Mouse (Mus musculus) frontal cortex, postnatal 25 days (tissue): ENCODE measurements around the gene Nyap1.

Source experiments
- DNase-seq, 2 experiments: peaks; one replicate each; pipeline ENCODE4 v3.0.0; 2022; ENCODE audit warnings: low spot score in 2 of 2

Nyap1 gene

DNA sequence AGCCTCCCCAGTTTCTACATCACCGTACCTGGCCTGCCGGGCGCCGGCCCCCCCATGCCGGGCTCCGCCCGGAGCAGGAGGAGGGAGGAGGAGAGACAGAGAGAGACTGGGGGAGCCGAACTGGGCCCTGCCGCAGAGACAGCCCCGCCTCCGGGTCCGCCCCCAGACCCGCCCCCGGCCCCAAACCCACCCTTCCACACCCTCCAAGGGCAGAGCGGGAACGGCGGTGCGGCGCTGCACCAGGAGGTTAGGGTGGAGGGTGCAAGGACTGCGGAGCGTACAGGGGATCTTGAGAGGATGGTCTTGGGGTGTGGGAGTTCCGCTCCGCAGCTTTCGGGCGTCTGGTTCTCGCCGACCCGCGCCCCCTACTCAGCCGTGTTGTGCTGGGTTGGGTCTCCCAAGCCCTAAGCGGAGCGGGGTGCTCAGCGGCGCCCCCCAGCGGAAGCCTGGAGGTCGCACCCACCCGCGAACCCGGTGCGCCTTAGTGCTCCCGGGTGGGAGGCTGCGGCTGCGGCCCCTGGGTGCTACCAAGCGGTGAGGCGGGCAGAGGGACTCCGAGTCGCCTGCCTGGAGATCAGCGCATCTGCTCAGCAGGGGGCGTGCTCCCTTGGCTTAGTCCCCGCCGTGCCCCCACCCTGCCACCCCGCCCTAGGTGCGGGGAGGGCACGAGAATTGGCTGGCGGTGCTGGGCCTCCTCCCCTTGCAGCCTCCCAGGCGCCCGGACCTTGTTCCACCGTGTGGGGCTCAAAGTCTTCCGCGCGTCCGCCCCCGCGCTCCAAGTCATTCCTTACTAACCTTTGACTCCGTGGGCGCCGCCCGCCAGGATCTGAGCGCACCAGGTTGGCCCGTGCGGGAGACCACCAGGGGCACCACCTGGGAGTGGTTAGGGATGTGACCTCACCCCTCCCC, at the start of gene Nyap1:
Gene Nyap1, minus strand, starts transcription at position 585 of the 909 bp plus-strand sequence.
- peak; percentile 74 to 76 for DNase-seq

DNA sequence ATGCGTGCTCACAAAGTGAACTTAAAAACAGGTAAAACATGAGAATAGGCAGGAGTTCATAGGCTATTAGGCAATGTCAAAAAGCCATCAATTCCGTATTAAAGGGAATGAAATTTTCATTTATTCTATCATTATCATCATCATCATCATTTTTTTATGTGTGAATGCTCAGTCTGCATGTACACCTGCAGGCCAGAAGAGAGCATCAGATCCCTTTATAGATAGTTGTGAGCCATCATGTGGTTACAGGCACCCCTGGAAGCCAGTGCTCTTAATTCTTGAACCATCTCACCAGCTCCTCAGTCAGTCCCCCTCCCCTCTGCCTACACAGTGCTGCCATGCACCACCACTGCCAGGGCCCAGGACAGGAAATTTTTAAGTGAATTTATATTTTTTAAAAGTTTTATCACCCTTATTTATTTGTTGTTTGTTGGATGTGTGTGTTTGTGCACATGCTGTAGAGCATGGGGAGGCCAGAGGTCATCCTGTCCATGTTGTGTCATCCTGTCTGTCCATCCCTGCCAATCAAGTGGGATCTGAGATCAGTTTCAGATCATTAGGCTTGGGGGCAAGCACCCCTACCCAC, 47.6 kb upstream of the Nyap1 start:
- no peak for DNase-seq

DNA sequence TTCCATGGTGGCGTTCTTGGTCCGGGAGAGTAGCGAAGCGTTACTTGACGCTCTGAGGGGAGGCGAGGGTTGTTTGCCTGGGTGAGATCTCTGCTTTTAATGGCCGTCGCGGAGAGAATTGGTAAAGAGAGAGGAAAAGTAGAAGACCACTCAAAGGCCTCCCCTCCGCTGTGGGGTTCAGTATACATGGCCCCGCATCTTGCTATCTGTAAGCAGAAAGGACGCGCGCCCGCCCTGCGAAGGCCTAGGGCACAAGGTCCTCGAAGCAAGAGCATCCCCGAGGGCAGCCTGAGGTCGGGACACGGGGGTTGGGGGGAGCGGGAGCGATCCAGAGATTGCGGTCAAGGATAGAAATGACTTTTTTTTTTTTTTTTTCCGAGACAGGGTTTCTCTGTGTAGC, 46.8 kb upstream of the Nyap1 start:
- peak in 1 of 2 experiments; percentile 6 for DNase-seq

DNA sequence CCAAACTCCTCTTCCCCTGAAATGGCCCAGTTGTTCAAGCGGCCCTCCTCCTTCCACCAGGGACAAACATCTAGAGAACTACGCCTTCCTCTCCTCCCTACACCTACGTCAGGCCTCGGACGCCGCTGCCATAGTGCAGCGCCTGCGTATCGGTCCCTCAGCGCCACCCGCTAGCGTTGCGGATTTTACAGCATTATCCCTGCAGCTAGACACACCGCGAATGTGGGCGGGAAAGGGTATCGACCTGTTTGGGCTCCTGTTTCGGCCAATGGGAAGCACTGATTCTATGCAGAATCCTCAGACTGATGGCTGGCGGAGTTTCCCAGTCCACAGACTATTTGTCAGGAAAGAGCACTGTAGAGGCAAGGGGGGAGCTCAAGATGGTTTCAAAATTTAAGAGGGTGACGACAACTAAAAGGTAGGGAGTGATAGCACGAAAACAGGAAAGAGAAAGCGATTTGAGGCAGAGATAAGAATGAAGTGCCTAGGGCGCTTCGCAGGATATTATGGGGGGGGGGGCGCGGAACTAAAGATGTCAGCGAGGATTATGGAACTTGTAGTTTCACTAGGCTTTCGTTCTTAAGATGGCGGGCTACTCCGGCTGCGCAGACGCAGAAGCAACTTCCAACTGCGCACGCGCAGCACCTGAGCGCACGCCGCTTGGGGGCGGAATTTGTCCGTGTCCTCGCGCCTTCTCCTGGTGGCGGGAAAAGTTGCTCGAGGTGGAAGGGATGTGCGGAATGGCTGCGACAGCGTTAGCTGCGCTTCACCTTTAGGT, 45.9 kb upstream of the Nyap1 start, which contains the start of the genes Mepce and Zcwpw1:
Gene Mepce, minus strand, starts transcription at position 505 of the 778 bp plus-strand sequence.
Gene Zcwpw1, plus strand, starts transcription at position 648 of the 778 bp plus-strand sequence.
- DNase-seq, result peak; percentile 89 to 95

DNA sequence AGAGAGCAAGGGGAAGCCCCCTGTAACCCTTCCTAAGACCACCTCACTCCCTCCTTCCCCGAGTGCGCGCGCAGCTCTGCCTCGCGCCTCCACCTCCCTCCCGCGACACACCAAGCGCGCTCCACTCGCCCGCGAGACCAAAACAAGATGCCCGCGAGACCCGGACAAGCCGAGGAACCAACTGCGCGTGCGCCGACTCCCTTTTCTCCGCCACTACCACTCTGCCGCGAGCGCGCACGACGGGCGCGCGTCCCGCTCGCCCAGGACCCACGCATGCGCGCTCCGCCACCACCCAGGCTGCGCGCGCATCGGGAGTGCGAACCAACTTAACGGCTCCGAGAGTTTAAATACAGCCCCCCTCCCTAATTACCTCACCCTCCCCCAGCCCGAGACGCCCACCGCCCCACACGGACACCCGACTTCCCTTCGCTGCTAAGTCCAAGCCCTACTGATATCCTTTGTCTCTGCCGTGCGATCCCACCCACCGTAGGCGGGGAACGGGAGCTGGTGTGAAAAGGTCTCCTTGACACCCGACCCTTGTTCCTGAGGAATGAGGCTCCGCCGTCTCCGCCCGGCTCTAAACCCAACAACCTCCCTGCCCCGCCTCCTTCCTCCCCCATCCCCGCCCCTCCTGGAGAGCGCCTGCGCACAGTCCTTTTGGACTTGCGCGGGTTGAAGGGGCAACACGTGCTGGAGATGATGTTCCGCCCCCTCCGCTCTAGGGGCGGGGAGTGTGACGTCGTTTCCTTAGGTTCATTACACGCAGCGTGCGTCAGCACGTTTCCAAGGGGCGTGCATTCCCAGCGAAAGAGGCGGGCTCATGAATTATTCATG, 44.9 kb upstream of the Nyap1 start:
- peak; percentile 98 for DNase-seq

DNA sequence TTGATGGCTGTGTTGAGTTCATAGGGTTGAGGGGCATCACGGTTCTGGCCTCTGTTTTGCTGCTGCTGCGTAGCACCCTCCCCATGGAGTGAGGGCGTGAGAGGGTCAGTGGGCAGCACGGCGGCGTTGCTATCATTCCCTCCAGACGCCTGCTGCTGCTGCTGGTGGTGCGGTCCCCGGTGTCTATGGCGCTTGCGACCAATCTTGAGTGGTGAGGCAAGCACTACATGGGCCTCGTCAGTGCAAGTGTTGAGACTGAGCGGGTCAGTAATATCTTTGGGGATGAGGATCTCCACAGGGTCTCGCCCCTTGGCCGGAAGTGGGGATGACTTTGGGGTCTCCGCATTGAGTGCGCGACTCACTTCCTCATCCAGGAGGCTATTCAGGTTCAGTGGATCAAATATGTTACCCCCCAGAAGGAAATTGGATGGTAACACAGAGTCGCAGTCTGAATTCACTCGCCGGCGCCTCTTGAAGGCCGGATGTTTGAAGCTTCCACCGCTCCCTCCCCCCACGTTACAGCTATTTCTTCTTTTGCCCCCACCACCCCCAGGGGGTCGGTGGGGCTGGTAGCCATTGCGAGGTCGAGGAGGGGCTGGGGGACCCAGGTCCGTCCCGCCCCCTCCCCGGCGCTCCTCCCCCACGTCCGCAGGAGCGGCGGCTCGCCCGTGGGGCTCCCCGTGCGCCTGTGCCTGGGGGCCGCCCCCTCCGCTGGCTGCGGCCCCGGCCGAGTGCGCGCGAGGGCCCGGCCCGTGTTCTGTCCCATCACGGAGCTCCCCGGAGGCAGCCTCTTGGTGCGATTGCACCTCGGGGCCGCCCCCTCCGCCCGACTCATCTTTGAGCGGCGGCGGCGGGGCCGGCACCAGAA, 44.0 kb upstream of the Nyap1 start:
- DNase-seq, result no peak

DNA sequence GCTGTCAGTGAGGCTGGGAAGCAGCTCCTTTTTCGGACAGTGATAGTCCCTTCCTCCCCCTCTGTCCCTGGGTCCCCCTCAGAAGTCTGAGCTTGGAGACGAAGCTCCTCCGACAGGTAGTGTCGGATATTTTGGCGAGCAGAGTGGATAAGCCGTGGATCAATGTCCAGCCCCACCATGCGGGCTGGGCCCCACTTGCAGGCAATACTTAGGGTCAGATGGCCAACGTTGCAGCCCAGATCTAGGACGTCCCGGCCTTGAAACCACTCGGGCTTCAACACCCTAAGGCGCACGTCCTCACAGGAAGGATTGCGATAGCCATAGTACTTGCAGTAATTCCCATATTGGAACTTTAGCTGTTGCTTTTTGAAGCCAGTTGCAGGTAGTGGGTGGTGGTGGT, 43.1 kb upstream of the Nyap1 start:
- no peak for DNase-seq

DNA sequence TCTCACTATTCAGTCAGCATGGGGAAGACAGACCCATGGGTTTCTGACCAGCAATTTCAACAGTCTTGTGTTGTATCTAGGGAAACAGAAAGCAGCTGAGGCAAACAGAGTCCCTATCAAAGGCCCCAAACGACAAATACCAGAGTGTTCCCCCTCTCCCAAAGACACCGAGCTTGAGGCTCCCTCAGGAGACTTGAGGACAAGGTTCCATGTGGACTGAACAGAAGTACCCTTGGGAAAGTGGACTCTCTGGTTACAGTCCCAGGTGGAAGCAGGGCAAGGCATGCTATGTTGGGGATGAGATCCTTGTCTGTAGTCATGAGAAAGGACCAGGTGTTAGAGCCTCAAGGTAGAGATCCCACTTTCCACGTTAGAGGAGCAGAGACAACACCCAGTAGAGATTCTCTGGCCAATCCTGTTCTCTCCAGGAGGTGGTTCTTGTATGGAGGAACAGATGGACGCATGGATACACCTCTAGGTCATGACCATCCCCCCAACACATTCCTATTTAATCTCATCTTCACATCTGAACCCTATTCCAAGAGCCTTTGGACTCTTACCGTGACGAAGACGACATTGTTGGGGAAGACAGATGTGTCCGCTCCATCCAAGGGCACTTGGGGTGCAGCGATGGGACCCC, 42.6 kb upstream of the Nyap1 start:
- DNase-seq, result no peak

DNA sequence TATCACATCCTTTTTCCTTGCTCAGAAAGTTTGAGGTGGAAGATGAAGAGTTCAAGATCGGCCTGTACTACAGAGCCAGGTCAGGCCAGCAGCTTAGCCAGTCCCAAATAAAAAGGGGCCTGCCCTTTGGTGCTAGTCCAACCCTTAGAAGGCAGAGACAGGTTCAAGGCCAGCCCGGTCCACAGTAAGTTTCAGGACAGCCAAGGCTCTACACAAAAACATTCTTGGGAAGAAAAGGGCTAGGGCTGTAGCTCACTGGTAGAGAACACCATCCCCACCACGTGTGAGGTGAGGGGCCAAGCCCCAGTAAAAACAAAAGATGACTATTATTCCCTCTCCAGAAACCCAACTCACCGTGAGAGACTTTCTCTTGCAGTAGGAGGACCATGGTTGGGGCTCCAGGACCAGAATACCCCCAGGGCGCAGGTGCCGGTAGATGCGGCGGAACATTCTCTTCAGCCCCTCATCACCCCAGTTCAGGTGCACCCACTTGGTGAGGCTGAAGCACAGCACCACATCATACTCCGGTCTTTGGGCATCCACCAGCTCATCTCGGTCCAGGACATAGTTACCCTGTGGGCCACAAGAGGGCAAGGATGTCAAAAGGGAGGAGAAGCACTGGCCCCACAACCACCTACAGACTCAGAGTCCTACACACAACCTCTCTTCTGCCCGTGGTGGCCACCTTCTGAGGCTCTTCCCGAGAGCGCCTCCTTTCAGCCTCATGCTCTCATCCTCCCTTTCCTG, 41.5 kb upstream of the Nyap1 start:
- DNase-seq, result no peak

DNA sequence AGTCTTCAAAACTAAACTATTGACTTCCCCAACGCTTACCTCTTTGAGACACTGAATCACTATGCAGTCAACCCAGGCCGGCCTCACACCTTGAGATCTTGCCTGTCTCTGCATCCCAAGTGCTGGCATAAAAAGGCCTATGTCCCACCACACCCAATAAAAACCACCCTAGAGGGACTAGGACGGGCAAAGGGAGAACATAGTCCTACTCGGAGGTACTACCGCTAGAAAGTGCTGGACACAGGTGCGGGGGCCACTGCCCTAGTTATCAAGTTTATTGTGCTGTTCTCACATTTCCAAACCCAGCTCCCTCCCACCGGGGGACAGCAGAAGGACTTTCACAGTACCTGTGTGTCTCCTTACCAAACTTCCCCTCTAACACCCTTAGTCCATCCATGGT, 40.3 kb upstream of the Nyap1 start:
- DNase-seq, result no peak

DNA sequence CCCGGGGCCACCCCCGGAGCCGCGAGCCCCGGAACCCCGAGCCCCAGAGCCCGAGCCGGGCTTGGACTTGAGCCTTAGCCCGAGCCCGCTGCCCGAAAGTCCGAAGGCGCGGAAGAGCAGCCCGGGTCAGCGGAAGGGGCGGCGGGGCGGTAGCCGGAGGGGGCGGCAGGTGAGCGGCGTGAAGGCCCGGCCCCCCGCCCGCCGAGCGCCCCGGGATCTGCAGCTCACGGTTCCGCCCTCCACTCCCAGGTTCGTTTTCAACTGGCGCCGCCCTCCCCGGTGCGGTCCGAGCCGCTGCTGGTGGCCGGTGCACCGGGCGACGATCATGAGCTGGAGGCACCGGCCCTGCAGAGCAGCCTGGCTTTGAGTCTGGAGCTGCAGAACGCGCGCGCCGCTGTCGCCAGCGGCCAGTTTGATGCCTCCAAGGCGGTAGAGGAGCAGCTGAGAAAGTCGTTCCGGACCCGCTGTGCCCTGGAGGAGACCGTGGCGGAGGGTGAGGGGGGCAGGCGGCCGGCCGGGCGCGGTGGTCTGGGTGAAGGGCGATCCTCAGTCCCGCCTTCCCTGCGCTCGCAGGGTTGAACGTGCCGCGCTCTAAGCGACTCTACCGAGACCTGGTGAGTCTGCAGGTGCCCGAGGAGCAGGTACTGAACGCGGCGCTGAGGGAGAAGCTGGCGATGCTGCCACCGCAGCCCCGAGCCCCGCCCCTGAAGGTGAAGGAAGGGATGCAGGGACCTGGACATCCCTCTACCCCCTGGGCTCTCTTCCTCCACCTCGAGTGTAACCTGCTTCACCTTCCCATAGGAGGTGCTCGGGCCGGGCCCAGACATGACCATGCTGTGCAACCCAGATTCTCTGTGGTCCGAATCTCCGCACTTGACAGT, 37.9 kb upstream of the Nyap1 start:
- no peak for DNase-seq

DNA sequence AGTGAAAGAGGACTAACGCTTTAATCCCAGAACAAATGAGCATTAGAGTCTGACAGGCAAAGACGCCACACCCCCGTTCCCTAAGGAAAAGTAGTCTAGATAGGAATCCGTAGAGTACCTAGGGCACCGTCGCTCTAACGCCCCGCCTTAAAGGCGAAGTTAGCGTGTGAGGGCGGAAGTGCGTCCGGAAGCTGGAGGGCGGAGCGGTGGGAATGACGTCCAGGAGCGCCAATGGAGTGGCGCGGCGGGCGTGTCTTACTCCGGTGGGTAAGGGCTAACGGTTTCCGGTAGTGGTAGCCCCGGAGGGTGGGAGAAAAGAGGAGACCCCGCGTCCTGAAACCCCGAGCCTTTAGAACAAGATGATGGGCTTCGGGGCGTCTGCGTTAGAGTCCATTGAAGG, 37.2 kb upstream of the Nyap1 start, which contains the start of gene Ppp1r35:
Gene Ppp1r35, plus strand, starts transcription at position 215 of the 400 bp plus-strand sequence.
- DNase-seq, result peak; percentile 96

DNA sequence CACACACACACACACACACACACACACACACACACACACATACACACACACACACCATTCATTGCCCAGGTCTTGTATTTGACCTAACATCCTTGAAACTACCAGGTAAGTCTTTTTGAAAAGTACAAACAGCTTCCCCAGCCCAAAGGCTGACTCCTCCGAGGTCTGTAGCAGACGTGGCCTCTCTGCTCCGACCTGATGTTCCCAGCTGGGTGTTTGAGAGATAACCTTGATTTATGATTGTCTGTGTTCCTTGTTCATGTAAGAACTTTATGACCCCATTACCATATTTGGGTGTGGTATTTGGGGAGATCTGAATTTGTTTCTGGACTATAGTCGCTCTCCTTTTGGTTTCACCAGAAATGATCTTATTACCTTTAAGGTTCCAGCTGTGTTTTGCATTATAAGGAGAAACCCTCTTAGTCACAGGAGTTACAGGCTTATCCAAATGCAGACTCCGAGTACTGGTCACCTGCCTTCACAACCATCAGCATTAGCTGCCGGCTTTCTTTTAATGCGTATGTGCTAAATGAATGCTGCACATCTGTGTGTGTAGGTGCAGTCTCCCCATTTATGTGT, 35.9 kb upstream of the Nyap1 start:
- no peak for DNase-seq

DNA sequence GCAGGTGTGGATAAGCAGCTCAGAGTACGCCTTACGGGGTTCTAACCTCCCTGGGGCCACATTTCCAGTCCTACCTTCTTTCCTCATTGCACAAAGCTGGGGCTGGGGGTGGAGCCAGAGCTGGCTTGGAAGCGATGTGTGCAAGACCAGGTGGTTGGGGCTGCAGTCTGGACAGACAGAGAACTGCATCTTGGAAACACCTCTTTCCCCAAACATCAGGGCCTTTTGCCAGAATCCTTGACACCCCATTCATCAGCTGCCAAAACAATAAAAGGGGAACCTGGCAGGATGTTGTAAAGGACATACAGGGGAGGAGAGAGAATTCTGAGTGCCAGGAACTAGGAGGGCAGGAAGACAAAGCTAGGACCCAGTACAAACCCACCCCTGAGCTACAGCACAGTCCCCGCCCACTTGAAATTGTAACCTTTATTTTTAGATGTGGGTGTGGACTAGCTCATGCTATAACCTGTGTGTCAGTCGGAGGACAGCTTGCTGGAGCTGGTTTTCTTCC, 35.1 kb upstream of the Nyap1 start:
- DNase-seq, result no peak

DNA sequence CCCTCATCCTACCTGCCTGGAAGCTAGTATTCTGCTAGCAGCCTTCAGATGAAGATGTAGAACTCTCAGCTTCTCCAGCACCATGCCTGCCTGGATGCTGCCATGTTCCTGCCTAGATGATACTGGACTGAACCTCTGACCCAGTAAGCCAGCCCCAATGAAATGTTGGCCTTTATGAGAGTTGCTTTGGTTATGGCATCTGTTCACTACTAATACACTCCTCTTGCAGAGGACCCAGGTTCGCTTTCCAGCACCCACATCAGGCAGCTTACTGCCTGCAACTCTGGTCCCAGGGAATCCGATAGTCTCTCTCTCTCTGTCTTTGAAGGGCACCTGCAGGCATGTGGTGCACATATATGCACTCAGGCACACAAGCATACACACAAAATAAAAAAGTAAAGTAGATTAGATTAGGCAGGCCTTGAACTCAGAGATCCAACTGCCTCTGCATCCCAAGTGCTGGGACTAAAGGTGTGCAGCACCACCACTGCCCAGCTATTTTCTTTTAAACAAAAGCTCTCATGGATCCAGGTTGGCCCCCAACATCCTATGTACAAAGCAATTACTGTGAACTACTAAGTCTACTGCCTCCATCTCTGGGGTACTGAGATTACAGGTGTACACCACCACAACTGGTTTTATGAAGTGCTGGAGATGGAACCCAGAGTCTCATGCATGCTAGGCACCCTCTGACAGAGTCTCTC, 34.3 kb upstream of the Nyap1 start:
- DNase-seq, result no peak

DNA sequence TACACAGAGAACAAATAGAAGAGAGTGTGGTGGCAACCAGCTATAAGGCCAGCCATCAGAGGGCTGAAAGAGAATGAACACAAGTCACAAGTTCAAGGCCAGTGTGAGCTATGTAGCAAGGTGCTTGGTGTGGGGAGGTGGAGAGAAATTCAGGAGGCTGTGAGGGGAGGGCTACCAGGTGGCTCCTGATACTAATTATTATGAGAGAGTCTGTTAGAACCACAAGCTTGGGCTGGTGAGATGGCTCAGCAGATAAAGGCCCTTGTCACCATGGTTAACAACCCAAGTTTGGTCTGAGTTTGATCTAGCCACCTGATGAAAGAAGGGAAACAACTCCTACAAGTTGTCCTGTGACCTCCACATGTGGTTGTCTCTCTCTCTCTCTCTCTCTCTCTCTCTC, 31.3 kb upstream of the Nyap1 start:
- no peak for DNase-seq

DNA sequence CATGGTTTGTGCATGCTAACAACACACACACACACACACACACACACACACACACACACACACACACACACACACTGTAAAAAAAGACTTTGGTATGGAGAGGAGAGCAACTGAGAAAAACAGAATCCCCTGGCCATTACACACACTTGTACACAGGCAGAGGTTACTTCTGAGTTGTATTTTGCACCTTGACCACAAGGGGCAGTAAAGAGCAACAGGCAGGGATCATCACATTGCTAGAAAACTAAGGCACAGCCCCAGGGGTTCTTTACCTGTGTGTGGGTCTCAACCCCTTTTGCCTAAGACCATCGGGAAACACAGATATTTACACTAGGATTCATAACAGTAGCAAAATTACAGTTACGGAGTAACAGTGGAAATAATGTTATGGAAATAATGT, 29.3 kb upstream of the Nyap1 start:
- no peak for DNase-seq
